Mouse (Mus musculus) brown adipose tissue, adult 24 weeks (tissue): Measurements from ENCODE around the gene Taldo1. TPM values are rescaled to one million over a fixed set of nuclear protein-coding genes. Genes with fewer than 3 reads are reported as not detected.
"Not testable (repeated sequence)": the region's sequence is repeated elsewhere in the genome, so short reads cannot be mapped to it uniquely, and the experiment has no call there.

Source experiments
- H3K27ac ChIP-seq: fragments of 200-500 bp; replicated peaks from 2 replicates; pipeline ENCODE4 v1.5.1; 2012; ENCODE audit warnings: low read depth, mild to moderate bottlenecking, low read length
- H3K4me1 ChIP-seq: fragments of 200-500 bp; 2 replicates; pipeline ENCODE4 v1.6.1; 2012; ENCODE audit warnings: low read length, mixed read lengths; ENCODE audit not compliant: control insufficient read depth, insufficient read depth, insufficient read length
- H3K4me3 ChIP-seq: fragments of 200-500 bp; 2 replicates; pipeline ENCODE4 v1.5.1; 2012; ENCODE audit warnings: low read depth, mild to moderate bottlenecking, low read length, moderate library complexity; ENCODE audit not compliant: insufficient read depth
- polyA plus RNA-seq: library from polyadenylated mRNA; stranded (reverse); fragments of >200 nt; gene quantifications from 2 replicates; pipeline ENCODE4 v1.2.4, GENCODE M21; 2012; ENCODE audit not compliant: missing spikeins, insufficient read depth, insufficient read length

The Taldo1 gene
- polyA plus RNA-seq, 1 experiment, result 1,487 TPM

GRCm38 (mm10) chr7:141438201-141438968 lies 46.4 kb downstream of the Taldo1 start:
- Histone ChIP-seq H3K4me3 (no peak overlapping the region), H3K27ac (no peak overlapping the region), H3K4me1 (peaks cover 19% of the 10 kb centered on the region)

GRCm38 (mm10) chr7:141439140-141439679 lies 47.2 kb downstream of the Taldo1 start:
- Histone ChIP-seq H3K27ac (no peak overlapping the region), H3K4me1 (peaks cover 18% of the 10 kb centered on the region), H3K4me3 (no peak overlapping the region)

DNA sequence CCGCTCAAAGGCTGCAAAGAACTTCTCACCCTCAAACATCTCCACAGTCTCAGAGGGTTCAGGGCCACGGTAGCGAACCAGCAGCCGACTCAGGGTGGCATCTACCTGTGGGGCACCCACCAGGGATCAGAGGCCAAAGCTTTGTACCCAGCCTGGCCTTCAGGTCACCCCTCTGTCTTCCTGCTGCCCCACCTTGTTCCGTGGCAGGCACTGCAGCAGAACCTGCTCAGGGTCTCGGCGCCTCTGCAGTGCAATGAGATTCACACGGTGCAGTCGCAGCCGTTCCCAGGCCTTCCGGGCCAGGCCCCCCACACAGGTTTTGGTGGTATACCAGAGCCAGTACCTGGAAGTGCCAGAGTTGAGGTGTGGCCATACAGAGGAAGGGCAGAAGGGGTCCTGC lies 47.8 kb downstream of the Taldo1 start:
- no peak overlapping the region for H3K27ac ChIP-seq
- H3K4me3 ChIP-seq, result no peak overlapping the region
- H3K4me1 ChIP-seq, result peaks cover 18% of the 10 kb centered on the region

GRCm38 (mm10) chr7:141440613-141441012 lies 48.6 kb downstream of the Taldo1 start:
- Histone ChIP-seq H3K27ac (no peak overlapping the region), H3K4me3 (no peak overlapping the region), H3K4me1 (peaks cover 14% of the 10 kb centered on the region)

- peaks cover 8% of the 10 kb centered on the region for H3K4me1 ChIP-seq
- H3K4me3 ChIP-seq, result no peak overlapping the region
- no peak overlapping the region for H3K27ac ChIP-seq
Observed at GRCm38 (mm10) chr7:141441460-141441859, 49.5 kb downstream of the Taldo1 start.

DNA sequence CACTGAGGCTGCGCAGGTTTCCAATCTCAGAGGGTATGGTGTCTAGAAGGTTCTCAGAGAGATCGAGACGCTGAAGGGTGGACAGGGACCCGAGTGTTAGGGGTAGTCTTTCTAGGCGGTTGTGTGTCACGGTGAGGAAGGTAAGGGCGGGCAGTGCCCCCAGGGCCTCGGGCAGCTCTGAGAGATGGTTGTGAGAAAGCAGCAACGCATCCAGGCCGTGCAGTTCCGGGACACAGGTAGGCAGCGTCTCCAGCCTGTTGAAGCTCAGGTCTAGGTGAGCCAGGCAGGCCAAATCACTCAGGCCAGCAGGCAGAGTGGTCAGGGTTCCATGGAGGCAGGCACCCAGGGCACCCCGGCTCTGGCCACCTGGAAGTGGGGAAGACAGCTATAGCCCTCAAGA lies 50.2 kb downstream of the Taldo1 start:
- peaks cover 4% of the 10 kb centered on the region; the same call in 1 of the 2 replicates for H3K4me1 ChIP-seq
- no peak overlapping the region for H3K4me3 ChIP-seq
- H3K27ac ChIP-seq, result no peak overlapping the region

- Histone ChIP-seq H3K27ac (no peak overlapping the region), H3K4me1 (peaks cover 4% of the 10 kb centered on the region; the same call in 1 of the 2 replicates), H3K4me3 (peak overlapping the region; percentile 48)
Observed at GRCm38 (mm10) chr7:141443081-141443821, 51.3 kb downstream of the Taldo1 start.

GRCm38 (mm10) chr7:141443828-141444237 lies 51.8 kb downstream of the Taldo1 start, which contains the start of gene Pidd1:
Gene Pidd1 (minus strand): TSS chr7:141444025.
- peak within 1 kb of the TSS; percentile 53; the same call in 1 of the 2 replicates for H3K27ac ChIP-seq
- peaks cover 7% of the 10 kb centered on the region; the same call in 1 of the 2 replicates for H3K4me1 ChIP-seq
- peak within 1 kb of the TSS; percentile 48 for H3K4me3 ChIP-seq

DNA sequence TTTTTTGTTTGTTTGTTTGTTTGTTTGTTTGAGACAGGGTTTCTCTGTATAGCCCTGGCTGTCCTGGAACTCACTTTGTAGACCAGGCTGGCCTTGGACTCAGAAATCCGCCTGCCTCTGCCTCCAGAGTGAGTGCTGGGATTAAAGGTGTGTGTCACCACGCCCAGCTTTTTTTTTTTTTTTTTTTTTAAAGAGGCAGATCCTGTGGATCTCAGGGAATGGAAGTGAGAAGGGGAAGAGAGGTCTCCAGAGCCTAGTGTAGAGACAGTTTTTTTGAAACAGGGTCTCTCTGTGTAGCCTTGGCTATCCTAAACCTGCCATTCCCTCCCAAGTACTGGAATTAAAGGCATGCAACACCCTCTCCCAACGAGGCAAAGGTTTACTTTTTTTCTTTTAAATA lies 54.4 kb downstream of the Taldo1 start:
- not testable (repeated sequence) for H3K4me1 ChIP-seq, H3K27ac ChIP-seq, H3K4me3 ChIP-seq

DNA sequence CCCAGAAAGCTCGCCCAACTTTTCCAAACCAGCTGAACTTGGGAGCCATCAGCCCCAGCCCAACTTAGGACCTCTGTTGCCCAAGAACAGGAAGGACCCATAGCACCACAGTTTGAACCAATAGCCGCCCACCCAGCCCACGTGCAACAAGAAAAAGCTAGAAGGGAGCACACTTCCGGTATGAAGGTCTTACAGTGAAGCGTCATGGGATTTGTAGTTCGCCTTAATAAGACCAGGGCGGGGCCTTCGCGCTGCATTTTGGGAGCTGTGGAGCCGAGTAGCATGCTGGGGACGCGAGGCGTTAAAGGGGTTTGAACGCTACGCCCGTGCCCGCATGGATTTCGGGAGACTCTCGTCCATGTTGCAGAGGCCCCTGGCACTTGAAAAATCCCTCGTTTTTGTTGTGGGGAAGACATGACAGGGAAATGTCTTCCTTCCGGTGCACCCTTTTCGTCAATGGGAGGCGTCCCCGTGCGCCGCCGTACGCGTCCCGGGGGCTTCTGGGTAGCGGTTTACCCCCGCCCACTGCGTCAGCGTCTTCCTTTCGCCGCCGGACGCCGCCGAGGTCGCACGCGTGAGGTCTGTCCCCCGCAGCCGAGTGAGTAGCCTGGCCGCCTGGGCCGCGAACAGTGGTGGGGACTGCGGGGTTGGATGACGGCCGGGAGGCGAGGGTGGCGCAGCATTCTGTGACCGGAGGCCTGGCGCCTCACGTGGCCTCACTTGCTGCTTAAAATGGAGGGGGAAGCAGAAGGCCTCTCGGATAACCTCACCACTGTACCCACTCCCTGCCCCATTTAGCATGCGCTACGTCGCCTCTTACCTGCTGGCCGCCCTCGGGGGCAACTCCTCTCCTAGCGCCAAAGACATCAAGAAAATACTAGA lies 55.4 kb downstream of the Taldo1 start, which contains the start of gene Rplp2:
TSS of gene Rplp2 (plus strand) at position 261 of the 882 bp plus-strand sequence.
- Histone ChIP-seq H3K27ac (peak within 1 kb of the TSS; percentile 100), H3K4me1 (peaks cover 7% of the 10 kb centered on the region; the same call in 1 of the 2 replicates)

GRCm38 (mm10) chr7:141451928-141452327 lies 59.9 kb downstream of the Taldo1 start:
- Histone ChIP-seq H3K27ac (peak overlapping the region; percentile 78), H3K4me3 (no peak overlapping the region), H3K4me1 (peaks cover 5% of the 10 kb centered on the region)

More for the DNA sequence above, 55.4 kb downstream of the Taldo1 start, which contains the start of gene Rplp2:
- H3K4me3 ChIP-seq, result peak within 1 kb of the TSS; percentile 87

Other genes with a start within 250 kb of the Taldo1 start
- 49.5 and 67.9 TPM in 2 replicates for gene Rnh1, start 219.3 kb upstream of the Taldo1 start, polyA plus RNA-seq
- 72.6 and 86.6 TPM in 2 replicates for gene Hras, start 198.2 kb upstream of the Taldo1 start, polyA plus RNA-seq
- gene Lrrc56, start 198.0 kb upstream of the Taldo1 start, polyA plus RNA-seq, result 3.4 and 5.8 TPM in 2 replicates
- gene Lmntd2, start 178.1 kb upstream of the Taldo1 start, polyA plus RNA-seq, result not detected in 2 replicates
- 1.4 and 1.5 TPM in 2 replicates for gene Rassf7, start 176.3 kb upstream of the Taldo1 start, polyA plus RNA-seq
- 17.0 and 22.5 TPM in 2 replicates for gene Phrf1, start 163.4 kb upstream of the Taldo1 start, polyA plus RNA-seq
- 3.3 and 5.5 TPM in 2 replicates for gene Irf7, start 125.7 kb upstream of the Taldo1 start, polyA plus RNA-seq
- gene Cdhr5, start 115.4 kb upstream of the Taldo1 start, polyA plus RNA-seq, result not detected in 2 replicates
- gene Sct, start 113.1 kb upstream of the Taldo1 start, polyA plus RNA-seq, result not detected in 2 replicates
- gene Drd4, start 100.2 kb upstream of the Taldo1 start, polyA plus RNA-seq, result not detected in 2 replicates
- 5.9 and 15.8 TPM in 2 replicates for gene Deaf1, start 64.5 kb upstream of the Taldo1 start, polyA plus RNA-seq
- 35.2 and 44.8 TPM in 2 replicates for gene Tmem80, start 64.5 kb upstream of the Taldo1 start, polyA plus RNA-seq
- 1.5 and 2.9 TPM in 2 replicates for gene Eps8l2, start 53.3 kb upstream of the Taldo1 start, polyA plus RNA-seq
- 19.9 and 23.3 TPM in 2 replicates for gene Gatd1, start 21.9 kb downstream of the Taldo1 start, polyA plus RNA-seq
- gene Cend1, start 37.3 kb downstream of the Taldo1 start, polyA plus RNA-seq, result 2.6 and 6.4 TPM in 2 replicates
- gene Slc25a22, start 45.7 kb downstream of the Taldo1 start, polyA plus RNA-seq, result 79.8 and 96.8 TPM in 2 replicates
- 0.58 and 0.75 TPM in 2 replicates for gene Pidd1, start 51.8 kb downstream of the Taldo1 start, polyA plus RNA-seq
- 1,680 and 2,099 TPM in 2 replicates for gene Rplp2, start 55.2 kb downstream of the Taldo1 start, polyA plus RNA-seq
- gene Pnpla2, start 63.0 kb downstream of the Taldo1 start, polyA plus RNA-seq, result 2,152 and 2,404 TPM in 2 replicates
- 9.8 and 11.8 TPM in 2 replicates for gene Cracr2b, start 68.9 kb downstream of the Taldo1 start, polyA plus RNA-seq
- 223 and 257 TPM in 2 replicates for gene Cd151, start 75.2 kb downstream of the Taldo1 start, polyA plus RNA-seq
- 28.8 and 36.4 TPM in 2 replicates for gene Polr2l, start 82.9 kb downstream of the Taldo1 start, polyA plus RNA-seq
- gene Tspan4, start 83.0 kb downstream of the Taldo1 start, polyA plus RNA-seq, result 39.6 and 74.6 TPM in 2 replicates
- 13.4 and 19.8 TPM in 2 replicates for gene Chid1, start 147.7 kb downstream of the Taldo1 start, polyA plus RNA-seq
- gene Ap2a2, start 170.0 kb downstream of the Taldo1 start, polyA plus RNA-seq, result 40.3 and 42.7 TPM in 2 replicates